Mouse (Mus musculus) embryonic fibroblast, embryonic 13.5 days (primary cell): ENCODE measurements around the gene Ugt8a.

Experiments
- CTCF ChIP-seq: IDR thresholded peaks from 2 replicates; pipeline ENCODE4 v1.5.1; 2011; ENCODE audit warnings: mild to moderate bottlenecking, control low read depth, low read length, moderate library complexity, borderline replicate concordance; ENCODE audit not compliant: insufficient read depth
- POLR2A ChIP-seq: IDR thresholded peaks from 2 replicates; pipeline ENCODE4 v1.6.1; 2011; ENCODE audit warnings: low read depth, mild to moderate bottlenecking, control low read depth, low read length, moderate library complexity

GRCm38 (mm10) chr3:125883009-125883408 lies 55.4 kb downstream of the Ugt8a start:
- no peak for TF ChIP-seq CTCF
- TF ChIP-seq POLR2A: no peak
